Mouse (Mus musculus): ENCODE results near the gene Nap1l4. TPM values are rescaled to one million over a fixed set of nuclear protein-coding genes. Genes with fewer than 3 reads are reported as not detected.
A peak's percentile ranks its signal among the peaks of the same experiment; 100 is the strongest.

Nap1l4 gene
- total RNA-seq, 2 experiments from 2014 or later: 167 to 174 TPM

GRCm38 (mm10) chr7:143519333-143519732, 29.6 kb downstream of the Nap1l4 start:
- DNase-seq: no peak

DNA sequence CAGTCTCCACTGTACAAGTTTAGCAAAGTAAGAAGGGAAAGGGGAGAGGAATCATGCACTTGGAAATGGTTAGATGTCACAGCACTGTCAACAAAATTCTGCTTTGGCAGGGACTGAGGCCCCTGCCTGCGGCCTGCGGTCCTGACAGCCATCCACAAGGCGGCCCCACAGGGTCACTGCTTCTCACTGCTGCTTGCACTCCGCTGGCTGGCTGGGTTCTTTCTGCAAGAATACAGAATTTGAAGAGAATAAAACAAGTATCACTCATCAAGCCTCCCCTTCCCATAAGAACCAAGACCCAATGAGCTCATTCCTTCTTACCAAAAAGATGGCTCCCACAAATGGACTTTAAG, 34.5 kb downstream of the Nap1l4 start:
- no peak for DNase-seq

- no peak for DNase-seq
Measured at GRCm38 (mm10) chr7:143513763-143514415, 35.0 kb downstream of the Nap1l4 start.

DNA sequence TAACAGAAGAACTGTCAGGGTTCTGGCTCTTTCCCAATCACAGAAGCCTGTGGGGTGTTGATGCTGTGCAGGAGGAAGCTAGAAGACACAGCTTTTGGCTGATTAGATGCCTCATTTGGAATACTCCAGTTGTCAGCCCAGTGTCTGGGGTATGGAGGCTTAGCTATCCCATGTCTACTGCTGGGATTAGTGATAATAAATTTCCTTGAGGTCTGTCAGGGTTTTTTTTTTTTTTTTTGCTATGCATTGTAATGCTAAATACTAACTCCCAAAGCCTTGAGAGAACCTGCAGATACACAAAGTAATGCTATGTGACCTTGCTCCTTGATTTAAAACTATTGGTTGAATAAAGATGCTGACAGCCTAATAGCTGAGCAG, 37.6 kb downstream of the Nap1l4 start:
- no peak for DNase-seq

DNA sequence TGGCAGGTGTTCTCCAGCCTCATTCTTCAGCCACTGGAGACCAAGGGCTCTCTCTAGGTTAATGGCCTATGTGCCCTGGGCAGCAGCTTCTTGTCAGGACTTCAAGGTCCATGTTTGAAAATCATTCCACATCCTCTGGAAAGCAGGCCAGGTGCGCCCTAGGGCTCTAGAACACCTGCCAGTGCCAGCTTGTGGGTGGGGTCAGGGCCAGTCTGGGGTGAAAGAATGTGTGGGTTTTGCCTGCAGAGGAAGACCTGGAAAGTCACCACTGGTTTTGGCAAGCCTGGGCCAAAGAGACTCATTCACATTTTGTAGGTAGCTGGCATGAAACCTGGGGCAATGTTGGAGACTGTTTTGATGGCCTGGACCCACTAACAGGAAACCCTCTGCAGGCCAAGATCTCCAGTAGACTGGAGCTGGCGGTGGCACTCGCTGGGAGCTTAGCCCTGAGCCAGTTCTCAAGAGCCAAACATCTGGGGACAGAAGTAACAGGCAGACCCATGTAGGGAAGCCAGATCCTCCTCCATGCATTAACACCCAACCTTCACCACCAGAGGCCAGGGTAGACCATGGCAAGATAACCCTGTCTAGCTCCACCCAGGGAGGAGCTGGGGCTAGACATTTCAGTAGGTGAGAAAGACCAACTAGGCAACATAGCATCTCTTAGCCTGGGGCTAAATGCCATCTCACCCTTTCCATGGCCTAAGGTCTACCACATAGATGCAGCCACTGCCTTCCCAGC, 38.1 kb downstream of the Nap1l4 start:
- DNase-seq: no peak

DNA sequence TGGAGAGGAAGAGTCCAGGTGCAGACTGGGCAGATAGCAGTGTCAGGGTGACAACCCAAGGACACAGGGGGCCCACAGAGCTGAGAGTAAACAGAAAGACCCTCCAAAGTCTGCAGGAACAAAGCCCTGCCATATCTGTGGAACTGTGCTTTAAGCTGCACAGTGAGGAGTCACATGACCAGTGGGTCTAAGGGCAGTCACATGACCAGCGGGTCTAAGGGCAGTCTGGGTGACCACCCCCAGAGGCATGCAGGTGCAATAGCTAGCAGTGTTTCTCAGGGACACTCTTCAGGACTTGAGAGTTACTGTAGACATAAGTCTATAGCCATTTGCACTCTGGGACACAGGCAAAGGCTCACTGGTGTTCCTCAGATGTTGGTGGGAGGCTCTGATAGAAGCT, 39.3 kb downstream of the Nap1l4 start:
- DNase-seq: no peak

DNA sequence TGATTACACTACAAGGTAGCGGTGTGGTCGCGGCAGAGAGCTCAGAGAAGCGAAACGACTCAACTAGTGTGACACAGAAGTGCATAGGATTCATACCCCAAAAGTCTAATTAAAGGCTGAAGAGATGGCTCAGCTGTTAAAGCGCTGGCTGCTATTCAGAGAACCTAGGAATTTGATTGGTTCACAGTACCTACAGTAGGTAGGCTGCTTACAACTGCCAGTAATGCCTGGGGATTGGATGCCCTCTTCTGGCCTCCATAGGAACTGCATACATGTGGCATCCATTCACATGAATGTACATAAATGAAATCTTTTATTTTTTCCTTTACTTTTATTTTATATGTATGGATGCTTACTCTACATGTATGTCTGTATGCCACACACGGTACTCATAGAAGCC, 42.2 kb downstream of the Nap1l4 start:
- no peak for DNase-seq

DNA sequence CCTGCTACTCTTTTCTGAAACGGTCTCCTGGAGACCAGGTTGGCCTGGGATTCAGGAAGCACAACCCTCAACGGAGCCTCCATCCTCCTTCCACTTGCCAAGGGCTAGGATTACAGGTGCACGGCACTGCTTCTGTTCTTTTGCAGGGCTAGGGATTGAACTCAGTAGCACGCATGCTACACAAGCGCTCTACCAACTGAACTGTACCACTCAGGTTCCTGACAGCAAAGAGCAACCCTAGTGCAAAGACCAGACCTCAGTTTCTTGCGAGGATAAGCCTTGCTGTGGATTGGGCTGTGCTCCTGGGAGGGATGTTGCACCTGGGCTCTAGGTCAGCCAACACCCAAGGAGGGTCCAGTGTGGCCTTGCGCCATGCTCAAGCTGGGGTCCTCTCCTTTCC, 42.6 kb downstream of the Nap1l4 start:
- DNase-seq: no peak

DNA sequence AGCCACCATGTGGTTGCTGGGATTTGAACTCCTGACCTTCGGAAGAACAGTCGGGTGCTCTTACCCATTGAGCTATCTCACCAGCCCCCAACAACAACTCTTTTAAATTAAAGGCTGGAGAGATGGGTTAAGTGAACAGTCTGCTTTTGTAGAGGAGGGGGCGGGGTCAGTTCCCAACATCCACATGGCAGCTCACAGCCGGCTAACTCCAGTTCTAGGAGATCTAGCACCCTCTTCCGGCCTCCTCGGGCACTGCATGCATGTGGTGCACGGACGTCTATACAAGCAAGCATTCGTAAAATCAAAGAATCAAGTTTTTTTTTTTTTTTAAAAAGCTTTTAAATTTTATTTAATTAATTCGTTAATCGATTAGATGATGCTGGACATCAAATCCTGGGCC, 43.1 kb downstream of the Nap1l4 start:
- DNase-seq: peak; percentile 46

DNA sequence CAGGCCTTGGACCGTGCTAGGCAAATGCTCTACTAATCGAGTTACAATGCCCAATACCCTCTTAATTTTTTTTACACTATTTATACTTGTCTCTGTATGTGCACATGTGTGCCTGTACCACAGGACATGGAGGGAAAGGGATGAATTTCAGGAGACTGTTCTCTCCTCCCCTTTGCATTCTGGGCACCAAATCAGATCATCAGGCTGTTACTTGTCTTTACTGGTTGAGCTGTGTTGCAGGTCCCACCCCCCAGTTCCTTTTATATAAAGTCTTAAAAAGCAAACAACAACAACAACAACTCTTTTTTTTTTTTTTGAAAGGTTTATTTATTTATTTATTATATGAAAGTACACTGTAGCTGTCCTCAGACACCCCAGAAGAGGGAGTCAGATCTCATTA, 43.5 kb downstream of the Nap1l4 start:
- no peak for DNase-seq

DNA sequence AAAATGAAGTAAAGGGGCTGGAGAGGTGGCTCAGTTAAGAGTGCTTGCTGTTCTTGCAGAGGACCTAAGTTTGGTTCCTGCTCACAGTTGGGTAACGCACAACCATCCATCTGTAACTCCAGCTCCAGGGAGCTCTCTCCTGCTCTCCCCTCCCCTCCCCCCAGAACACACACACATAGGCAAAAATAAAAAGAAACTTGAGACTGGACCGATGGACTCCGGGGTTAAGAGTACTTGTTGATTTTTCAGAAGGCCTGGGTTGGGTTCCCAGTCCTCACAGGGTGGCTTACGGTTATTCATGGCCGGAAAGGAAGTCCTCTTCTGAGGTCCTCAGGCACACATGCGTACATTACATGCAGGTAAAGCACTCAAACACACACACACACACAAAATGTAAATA, 45.0 kb downstream of the Nap1l4 start:
- DNase-seq: no peak

- DNase-seq: no peak
Measured at GRCm38 (mm10) chr7:143502418-143503200, 46.3 kb downstream of the Nap1l4 start, which contains the start of gene Phlda2. Phlda2 (minus strand) TSS chr7:143503150.

GRCm38 (mm10) chr7:143501643-143502417, 47.1 kb downstream of the Nap1l4 start:
- no peak for DNase-seq

DNA sequence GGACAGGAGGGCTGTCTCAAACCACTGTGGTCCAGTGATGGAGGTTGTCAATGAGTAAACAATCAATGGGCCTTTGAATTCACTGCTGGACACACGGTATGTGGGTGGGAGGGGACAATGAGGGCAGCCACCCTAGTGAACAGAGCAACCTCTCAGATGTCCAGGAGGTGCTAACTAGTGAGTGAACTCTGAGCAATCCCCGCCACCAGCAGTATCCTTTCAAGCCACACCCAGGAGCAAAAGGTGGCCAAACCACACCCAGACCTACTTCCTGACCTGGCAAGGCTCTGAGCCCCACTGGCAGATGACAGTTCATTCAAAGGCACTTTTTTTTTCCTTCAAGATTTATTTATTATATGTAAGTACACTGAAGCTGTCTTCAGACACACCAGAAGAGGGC, 48.0 kb downstream of the Nap1l4 start:
- DNase-seq: no peak

GRCm38 (mm10) chr7:143498584-143498983, 50.3 kb downstream of the Nap1l4 start:
- no peak for DNase-seq

GRCm38 (mm10) chr7:143495104-143495961, 53.6 kb downstream of the Nap1l4 start:
- no peak for DNase-seq

DNA sequence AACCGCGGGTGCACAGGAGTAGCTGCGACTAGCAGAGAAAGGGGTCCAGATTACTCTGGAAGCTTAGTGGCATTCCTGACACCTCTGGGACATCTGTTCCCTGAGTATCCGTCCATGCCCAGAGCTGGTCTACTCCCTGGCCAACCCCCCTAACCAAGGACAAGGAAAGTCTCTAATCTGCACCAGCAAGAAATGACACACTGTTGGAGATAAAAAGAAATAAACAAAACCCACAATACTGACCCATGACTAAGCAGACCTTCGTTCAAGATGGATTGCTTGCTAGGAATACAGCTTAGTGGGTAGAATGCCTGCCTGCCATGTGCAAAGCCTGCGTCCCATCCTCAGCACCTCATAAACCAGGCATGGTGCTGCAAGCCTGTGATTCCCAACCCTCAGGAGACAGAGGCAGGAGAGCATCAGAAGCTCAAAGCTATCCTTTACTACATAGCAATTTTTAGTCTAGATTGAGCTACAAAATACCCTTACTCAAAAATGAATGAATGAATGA, 55.2 kb downstream of the Nap1l4 start:
- no peak for DNase-seq

GRCm38 (mm10) chr7:143489735-143490134, 59.2 kb downstream of the Nap1l4 start:
- no peak for DNase-seq

DNA sequence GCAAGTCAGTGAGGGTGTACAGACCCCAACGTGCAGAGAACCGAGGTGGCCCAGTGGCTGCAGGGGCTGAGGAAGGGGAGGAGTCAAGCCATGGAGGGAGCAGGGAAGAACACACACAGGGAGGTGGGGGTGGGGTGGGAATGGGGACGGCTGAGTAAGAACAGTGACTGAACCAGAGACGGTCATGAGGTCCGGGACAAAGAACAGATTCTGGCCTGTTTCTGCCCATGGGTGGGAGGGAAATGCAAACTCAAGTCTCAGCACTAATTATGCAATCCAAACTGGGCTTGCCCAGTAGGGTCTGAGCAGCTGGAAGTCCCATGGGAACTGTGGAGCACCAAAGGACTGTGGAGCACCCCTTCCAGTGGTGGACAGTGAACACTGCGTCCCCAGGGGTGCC, 66.4 kb downstream of the Nap1l4 start:
- no peak for DNase-seq

DNA sequence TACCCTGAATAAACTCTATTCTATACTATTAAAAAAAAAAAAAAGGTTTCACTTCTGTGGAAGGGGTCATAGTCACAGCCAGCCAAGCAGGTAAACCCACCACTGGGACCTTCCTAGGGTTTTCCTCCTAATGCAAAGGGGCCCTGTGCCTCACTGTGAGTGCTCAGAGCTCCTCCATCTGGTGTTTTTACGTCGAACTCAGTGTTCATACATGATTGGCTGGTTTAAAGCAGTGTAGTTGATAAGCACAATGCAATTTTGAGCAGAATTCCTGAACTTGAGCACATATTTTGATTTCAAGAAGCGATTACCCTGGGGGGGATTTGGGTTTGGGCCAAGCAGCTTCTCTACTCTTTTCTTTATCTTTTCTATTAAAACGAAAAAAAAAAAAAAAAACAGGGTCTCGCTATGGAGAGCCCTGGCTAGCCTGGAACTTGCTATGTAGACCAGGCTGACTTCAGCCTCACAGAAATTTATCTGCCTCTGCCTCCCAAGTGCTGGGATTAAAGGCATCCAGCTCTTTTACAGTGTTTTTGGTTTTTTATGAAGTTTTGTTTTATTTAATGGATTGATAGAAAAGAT, 67.0 kb downstream of the Nap1l4 start:
- DNase-seq: no peak

DNA sequence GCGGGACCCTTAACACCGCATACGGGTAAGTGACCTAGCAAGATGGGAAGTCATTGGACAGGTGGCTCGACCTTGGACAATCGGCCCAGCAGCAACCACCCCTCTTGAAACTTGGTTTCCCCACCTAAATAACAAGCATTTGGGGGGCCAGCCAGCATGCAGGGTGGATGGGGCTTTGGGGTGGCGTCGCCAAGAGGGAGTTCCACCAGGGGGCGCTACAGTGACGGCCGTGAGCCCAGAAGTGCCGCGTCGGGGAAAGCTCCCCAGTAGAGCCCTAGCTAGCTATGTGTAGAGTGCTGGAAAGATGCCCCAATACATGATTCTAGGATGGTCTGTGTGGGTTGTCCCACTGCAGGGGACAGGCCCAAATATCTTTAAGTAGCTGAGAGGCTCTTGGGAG, 68.4 kb downstream of the Nap1l4 start:
- no peak for DNase-seq

All from gastrocnemius, postnatal 25 days (tissue).